Mouse (Mus musculus) bone marrow, adult 2 months (tissue): ENCODE data around the gene Plekho2. TPM values are rescaled to one million over a fixed set of nuclear protein-coding genes. Genes with fewer than 3 reads are reported as not detected.

Source experiments
- H3K27ac ChIP-seq: fragments of 200-500 bp; 2 replicates; pipeline ENCODE4 v1.5.1; 2012; ENCODE audit warnings: low read depth, mild to moderate bottlenecking, control low read depth, inconsistent platforms, low read length; ENCODE audit not compliant: control insufficient read depth, poor library complexity, insufficient read depth
- H3K4me1 ChIP-seq: fragments of 200-500 bp; 2 replicates; pipeline ENCODE4 v1.6.1; 2011; ENCODE audit warnings: low read length; ENCODE audit not compliant: control insufficient read depth, insufficient read depth
- H3K4me3 ChIP-seq: fragments of 200-500 bp; replicated peaks from 2 replicates; pipeline ENCODE3; 2011; ENCODE audit warnings: mild to moderate bottlenecking, low read depth, low read length, control low read depth; ENCODE audit not compliant: control insufficient read depth
- CTCF ChIP-seq: fragments of 200-500 bp; IDR thresholded peaks from 2 replicates; pipeline ENCODE4 v1.5.1; 2011; ENCODE audit warnings: low read length, control low read depth; ENCODE audit not compliant: control insufficient read depth, insufficient read depth
- POLR2A ChIP-seq: fragments of 200-500 bp; IDR thresholded peaks from 2 replicates; pipeline ENCODE4 v1.6.1; 2011; ENCODE audit warnings: low read depth, mild to moderate bottlenecking, control low read depth, low read length, borderline replicate concordance; ENCODE audit not compliant: control insufficient read depth
- WGBS: fragments of 180-500 bp; shearing (Covaris S2); methylation state at CpG from one replicate; pipeline ENCODE4 v1.1.7; 2018; 5-methylcytosine and 5-hydroxymethylcytosine counted together
- polyA plus RNA-seq: library from polyadenylated mRNA; stranded (reverse); fragments of >200 nt; gene quantifications from 2 replicates; pipeline ENCODE4 v1.2.4, GENCODE M21; 2011; ENCODE audit warnings: low replicate concordance; ENCODE audit not compliant: missing spikeins, insufficient read depth, insufficient read length

The Plekho2 gene
- polyA plus RNA-seq, 1 experiment: 55.0 TPM

GRCm38 (mm10) chr9:65611969-65612486, 32.2 kb upstream of the Plekho2 start:
- H3K4me1 ChIP-seq: no peaks in the 10 kb centered on the region
- 81% methylated on average over 5 of the region's 5 CpGs for WGBS
- TF ChIP-seq POLR2A: no peak
- TF ChIP-seq CTCF: no peak
- no peak overlapping the region for H3K27ac ChIP-seq
- no peak overlapping the region for H3K4me3 ChIP-seq

DNA sequence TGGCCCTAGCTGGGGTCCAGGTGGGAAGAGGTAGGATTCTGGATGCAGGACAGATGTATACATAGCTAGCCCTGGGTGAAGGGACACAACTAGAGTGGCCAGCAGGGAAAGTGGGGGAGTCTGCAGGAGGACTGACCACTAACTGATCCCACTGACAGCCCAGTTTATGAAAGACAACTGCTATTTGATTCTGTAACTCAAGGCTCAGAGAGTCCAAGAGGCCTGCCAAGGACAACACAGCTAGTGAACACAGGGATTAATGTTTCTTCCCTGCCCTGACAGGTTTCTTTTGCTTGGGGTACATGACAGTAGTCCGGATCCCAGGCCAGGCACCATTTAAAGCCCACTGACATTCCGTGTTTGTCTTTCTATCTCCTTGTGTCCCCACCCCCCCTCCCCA, 27.3 kb upstream of the Plekho2 start:
- TF ChIP-seq POLR2A (no peak), CTCF (no peak)
- H3K4me1 ChIP-seq: no peaks in the 10 kb centered on the region; the same call in 1 of the 2 replicates
- H3K4me3 ChIP-seq: no peak overlapping the region
- WGBS: 78% methylated on average over 2 of the region's 2 CpGs
- H3K27ac ChIP-seq: no peak overlapping the region

GRCm38 (mm10) chr9:65606321-65607109, 26.7 kb upstream of the Plekho2 start:
- Histone ChIP-seq H3K4me1 (no peaks in the 10 kb centered on the region; the same call in 1 of the 2 replicates), H3K27ac (no peak overlapping the region), H3K4me3 (no peak overlapping the region)
- 80% methylated on average over 9 of the region's 9 CpGs for WGBS
- TF ChIP-seq CTCF: no peak
- no peak for TF ChIP-seq POLR2A

GRCm38 (mm10) chr9:65605471-65606136, 25.8 kb upstream of the Plekho2 start:
- H3K4me3 ChIP-seq: no peak overlapping the region
- H3K4me1 ChIP-seq: no peaks in the 10 kb centered on the region; the same call in 1 of the 2 replicates
- TF ChIP-seq CTCF (peak; percentile 43), POLR2A (no peak)
- 16% methylated on average over 9 of the region's 9 CpGs for WGBS
- no peak overlapping the region for H3K27ac ChIP-seq

GRCm38 (mm10) chr9:65603401-65604102, 23.7 kb upstream of the Plekho2 start:
- Histone ChIP-seq H3K27ac (no peak overlapping the region), H3K4me1 (no peaks in the 10 kb centered on the region; the same call in 1 of the 2 replicates), H3K4me3 (no peak overlapping the region)
- 69% methylated on average over 8 of the region's 8 CpGs for WGBS
- TF ChIP-seq POLR2A: no peak
- TF ChIP-seq CTCF: peak; percentile 23; the same call in 1 of the 2 replicates

DNA sequence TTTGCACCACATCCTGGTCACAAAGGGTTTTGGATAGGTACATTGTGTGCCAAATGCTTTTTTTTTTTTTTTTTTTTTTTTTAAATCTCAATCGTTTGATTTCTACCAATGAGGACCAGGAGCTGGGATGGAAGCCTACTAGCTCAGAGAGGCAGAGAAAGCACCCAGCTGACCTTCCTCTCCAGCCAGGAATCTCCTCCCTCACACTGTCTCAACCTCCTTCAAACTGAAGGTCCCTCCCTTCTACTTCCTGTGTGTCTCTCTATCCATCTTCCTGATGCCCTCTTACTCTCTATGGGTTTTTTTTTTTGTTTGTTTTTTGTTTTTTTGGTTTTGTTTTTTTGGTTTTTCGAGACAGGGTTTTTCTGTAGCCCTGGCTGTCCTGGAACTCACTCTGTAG, 21.1 kb upstream of the Plekho2 start:
- no peak overlapping the region for H3K4me3 ChIP-seq
- no peaks in the 10 kb centered on the region; the same call in 1 of the 2 replicates for H3K4me1 ChIP-seq
- no peak overlapping the region for H3K27ac ChIP-seq
- 65% methylated on average over 2 of the region's 2 CpGs for WGBS
- TF ChIP-seq CTCF (no peak), POLR2A (no peak)

DNA sequence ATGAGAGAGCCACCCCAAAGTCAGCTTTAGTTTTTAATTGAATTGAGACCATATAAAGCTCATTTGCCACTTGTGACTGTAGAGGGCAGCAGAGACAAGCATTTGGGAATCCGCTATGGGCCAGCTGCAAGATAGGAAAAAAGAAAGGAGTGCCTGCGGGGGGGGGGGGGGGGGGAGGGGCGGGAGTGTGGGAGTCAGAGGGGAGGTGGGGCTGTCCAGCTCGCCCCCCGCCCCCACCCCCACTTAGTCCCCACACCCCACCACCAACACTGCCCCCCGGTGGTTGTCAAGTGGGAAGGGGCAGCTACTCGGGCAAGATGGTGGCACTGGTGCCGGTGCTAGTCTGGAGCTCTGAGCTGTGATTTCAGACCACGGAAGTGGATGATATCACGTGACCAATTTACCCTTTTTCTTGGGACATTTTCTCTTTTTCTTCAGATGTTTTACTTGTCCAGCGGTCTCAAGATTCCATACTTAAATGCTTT, 19.0 kb upstream of the Plekho2 start:
- TF ChIP-seq CTCF (peak; percentile 17; the same call in 1 of the 2 replicates), POLR2A (no peak)
- 28% methylated on average over 8 of the region's 11 CpGs for WGBS
- Histone ChIP-seq H3K4me1 (no peaks in the 10 kb centered on the region), H3K4me3 (no peak overlapping the region), H3K27ac (no peak overlapping the region)
